Mouse (Mus musculus): ENCODE results near the gene Rpl3l.
"Not testable (repeated sequence)": the region's sequence is repeated elsewhere in the genome, so short reads cannot be mapped to it uniquely, and the experiment has no call there.

The Rpl3l gene

DNA sequence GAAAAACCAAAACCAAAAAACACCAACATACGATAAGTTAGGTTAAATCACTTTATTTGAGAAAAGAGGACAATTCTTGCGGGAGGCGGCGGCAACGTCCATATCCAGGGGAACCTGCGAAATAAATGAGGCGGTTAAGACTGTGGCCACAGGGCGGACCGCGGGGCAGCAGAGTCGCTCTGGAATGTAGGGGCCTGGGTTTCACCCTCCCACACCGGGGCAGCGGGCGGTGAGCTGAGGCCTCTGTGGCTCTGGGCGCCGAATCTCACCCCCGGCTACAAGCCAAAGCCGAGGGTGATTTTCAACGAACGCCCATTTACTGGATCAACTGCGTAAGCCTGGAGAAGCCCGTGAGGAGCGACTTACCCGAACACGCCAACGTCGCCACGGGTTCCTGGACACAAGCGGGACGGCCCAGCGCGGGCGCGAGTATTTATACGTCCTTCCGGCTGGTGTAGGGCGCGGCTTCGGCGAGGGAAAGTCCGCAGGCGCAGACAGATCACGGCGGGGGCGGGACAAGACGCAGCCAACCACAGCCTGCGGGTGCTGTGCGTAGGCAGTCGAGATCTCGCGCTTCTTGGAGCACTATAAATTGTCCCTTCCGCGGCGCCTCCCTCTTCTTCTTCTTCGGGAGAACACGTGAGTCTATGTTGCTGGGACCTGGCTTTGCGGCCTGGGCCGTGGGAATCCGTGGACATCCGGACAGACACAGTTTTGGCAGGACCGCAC, 8.0 kb upstream of the Rpl3l start:
- DNase-seq (ENCODE audit: extremely low spot score) = peak; percentile 98

DNA sequence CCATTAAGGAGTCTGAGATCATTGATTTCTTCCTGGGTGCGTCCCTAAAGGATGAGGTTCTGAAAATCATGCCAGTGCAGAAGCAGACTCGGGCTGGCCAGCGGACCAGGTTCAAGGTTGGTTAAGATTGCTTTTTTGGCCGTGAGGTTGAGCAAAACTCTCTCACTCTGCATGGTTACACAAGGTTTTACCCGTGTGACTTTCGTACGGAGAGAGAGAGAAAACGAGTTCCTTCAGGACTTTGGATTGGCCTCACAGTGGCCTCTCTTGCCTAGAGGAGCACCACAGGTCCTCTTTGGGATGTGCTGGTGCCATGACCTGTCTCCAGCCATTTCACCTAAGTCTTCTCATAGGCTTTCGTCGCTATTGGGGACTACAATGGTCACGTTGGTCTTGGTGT, 7.0 kb upstream of the Rpl3l start:
- DNase-seq (ENCODE audit: extremely low spot score) = not testable (repeated sequence)

DNA sequence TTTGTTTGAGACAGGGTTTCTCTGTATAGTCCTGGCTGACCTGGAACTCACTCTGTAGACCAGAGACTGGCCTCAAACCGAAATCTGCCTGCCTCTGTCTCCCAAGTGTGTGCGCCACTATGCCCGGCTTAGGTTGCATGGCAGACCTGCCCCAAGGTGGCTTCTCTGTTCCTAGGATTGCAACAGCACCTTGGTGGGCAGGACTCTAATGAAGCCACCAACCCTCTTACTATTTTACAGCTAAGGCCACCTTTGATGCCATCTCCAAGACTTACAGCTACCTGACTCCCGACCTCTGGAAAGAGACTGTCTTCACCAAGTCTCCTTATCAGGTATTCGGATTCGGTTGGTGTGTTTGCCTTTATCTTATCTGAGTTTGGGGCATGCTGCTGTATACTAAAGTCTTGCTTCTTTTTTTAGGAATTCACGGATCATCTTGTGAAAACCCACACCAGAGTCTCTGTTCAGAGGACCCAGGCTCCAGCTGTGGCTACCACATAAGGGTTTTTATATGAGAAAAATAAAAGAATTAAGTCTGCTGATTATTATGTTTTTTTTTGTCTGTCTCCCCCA, 6.2 kb upstream of the Rpl3l start:
- DNase-seq (ENCODE audit: extremely low spot score) = not testable (repeated sequence)

DNA sequence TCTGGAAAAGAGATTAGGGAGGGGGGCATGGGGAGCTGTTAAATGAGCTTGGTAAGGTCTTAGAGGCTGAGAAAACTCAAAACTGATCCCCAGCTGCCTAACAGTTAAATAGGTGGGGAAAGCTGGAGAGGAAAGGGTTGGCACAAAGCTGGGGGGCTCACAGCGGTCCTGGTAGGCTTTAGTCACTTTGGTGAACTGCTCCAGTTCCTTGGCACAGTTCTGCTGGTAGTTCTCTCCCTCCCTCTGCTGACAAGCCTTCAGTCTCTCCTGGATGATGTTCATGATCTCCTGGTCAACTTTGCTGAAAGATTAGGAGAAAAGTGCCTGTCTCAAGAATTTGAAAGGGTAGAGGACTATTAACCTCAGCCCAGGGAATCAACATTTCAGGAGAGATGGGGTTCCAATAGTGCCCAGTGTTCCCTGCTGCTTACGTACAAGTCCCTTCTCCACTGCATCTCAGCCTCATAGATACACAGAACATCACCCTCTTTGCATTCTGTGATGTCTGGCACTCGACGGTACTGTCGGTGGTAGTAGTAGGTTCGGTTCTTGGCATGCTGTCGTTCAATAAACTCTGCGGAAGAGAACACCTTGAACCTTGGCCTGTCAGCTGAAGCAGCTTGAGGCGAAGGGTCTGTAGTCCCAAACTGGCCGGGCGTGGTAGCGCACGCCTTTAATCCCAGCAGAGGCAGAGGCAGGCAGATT, 5.2 kb upstream of the Rpl3l start:
- peak; percentile 57 for DNase-seq (ENCODE audit: extremely low spot score)

DNA sequence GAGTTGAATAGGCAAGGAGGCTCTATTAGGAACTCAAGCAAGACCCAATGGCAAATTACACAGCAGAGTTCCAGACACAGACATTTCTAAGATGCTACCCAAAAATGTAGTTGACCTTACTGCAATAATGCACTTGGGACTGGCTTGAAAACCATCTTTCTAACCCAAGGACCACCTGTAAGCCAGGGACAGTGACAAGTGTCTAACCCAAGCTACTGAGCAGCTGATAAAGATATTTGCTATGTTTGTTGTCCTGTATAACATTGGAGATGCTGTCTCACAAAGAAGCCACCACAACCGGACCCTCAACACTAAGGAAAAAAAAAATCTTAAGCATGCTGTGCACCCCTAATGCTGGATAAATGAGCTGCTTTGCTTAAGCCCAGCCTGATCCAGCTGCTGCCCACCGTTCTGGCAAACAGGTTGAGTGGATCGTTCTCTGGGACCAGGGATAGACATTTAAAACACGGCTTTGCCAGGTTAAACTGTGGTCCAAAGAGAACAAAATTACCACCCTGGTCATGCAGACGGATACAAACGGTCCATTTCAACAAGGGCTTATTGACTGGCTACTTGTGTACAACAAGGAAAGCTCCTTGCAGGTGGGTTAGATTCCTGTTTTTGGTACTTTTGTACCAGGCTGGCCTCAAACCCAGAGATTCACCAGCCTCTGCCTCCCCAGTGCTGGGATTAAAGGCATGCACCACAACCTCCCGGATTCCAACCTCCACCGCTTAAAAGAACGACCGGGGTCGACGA, 4.3 kb upstream of the Rpl3l start:
- DNase-seq (ENCODE audit: extremely low spot score) = peak; percentile 51

DNA sequence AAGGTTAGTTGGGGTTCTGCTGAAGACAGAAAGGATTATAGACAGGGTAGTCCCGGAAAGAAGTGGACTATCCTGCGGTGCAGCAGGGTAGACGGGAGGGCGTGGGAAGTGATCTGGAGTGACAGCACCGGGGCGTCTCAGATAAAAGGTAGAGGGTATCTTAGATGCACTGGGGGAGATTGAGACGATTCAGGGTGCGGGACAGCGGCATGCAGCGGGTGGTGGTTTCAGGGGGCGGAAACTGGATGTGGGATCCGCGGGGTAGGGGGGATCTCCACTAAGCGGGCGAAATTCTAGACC, 3.8 kb upstream of the Rpl3l start:
- DNase-seq (ENCODE audit: extremely low spot score) = no peak

DNA sequence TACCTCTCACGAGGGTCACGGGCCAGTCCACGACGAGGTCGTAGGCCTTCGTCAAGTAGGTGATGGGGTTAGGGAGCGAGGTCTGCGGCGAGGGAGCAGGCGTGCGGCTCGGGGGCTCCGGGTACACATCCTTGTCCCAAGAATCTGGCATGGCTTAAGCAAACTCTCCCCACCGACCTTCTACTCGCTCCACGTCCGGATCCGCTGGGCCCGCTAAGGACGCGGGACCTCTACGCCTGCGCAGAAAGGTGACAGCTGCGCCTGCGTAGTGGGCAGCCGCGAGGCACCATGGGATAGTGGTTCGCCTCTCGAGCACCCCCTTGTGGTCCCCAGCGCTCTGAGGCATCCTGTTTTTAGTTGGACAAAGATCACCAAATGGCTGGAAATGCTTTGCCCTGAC, 3.4 kb upstream of the Rpl3l start, which contains the start of gene Ndufb10:
TSS of gene Ndufb10 (minus strand) at position 295 of the 400 bp plus-strand sequence.
- DNase-seq (ENCODE audit: extremely low spot score) = peak; percentile 96

DNA sequence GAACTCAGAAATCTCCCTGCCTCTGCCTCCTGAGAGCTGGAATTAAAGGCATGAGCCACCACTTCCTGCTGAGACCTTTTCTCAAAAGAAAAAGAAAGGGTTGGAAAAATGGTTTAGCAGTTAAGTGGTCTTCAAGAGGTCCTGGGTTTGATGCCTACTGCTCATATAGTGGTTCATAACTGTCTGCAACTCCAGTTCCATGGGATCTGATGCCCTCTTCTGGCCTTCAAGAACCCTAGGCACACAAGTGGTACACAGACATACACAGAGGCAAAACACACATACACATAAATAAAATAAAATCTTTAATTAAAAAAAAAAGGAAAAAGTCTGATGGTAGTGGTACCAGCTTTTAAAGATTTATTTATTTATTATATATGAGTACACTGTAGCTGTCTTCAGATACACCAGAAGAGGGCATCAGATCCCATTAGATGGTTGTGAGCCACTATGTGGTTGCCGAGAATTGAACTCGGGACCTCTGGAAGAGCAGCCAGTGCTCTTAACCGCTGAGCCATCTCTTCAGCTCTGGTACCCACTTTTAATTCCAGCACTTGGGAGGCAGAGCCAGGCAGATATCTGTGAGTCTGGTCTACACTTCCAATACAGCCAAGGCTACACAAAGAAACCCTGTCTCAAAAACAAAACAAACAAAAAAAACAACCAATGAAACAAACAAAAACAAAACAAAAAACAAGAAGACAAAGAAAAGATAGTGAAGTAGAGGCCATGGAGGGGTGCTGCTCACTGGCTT, 1.8 kb upstream of the Rpl3l start:
- DNase-seq (ENCODE audit: extremely low spot score) = no peak

DNA sequence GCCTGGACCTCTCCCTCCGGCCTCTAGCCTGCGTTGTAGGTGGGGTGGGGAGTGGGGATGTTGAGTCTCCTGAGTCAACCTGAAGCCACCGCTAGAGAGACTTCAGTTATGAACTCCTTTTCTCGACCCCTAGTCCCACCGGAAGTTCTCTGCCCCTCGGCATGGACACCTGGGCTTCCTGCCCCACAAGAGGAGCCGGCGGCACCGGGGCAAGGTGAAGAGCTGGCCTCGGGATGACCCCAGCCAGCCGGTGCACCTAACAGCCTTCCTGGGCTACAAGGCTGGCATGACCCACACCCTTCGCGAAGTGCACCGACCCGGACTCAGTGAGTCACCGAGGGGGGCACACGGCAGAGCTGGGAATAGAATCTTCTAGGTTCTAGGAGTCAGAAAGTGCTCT, 564 bp downstream of the Rpl3l start:
- DNase-seq (ENCODE audit: extremely low spot score) = no peak

DNA sequence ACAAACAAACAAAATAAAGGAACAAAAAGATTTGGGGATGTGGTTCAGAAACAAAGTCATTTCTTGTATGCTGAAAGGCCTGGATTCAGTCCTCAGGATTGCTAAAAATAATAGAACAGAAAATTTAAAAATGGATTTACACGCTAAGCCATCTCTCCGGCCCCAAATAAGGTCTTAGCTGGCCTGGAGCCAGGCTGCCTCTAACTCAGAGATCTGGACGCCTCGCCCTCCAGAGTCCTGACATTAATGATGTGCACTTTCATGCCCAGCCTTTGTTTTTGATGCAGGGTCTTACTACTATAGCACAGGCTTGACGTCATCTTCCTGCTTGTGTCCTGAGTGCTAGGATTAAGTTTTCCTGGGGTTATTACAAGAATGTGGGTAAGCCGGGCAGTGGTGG, 1.4 kb downstream of the Rpl3l start:
- DNase-seq (ENCODE audit: extremely low spot score) = no peak

DNA sequence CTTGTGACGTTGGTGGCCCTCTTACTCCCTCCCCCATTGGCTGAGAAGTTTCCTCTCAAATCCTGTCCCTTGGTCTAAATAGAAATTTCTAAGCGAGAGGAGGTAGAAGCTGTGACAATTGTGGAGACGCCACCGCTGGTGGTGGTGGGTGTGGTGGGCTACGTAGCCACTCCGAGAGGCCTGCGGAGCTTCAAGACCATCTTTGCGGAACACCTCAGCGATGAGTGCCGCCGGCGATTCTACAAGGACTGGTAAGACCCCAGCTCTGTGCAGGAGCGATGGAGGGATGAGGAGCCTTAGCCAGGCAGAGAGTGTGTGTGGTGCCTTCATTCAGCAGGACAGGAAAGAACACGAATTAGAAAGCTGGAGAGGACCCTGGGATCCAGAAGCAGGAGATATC, 3.2 kb downstream of the Rpl3l start:
- DNase-seq (ENCODE audit: extremely low spot score) = no peak

DNA sequence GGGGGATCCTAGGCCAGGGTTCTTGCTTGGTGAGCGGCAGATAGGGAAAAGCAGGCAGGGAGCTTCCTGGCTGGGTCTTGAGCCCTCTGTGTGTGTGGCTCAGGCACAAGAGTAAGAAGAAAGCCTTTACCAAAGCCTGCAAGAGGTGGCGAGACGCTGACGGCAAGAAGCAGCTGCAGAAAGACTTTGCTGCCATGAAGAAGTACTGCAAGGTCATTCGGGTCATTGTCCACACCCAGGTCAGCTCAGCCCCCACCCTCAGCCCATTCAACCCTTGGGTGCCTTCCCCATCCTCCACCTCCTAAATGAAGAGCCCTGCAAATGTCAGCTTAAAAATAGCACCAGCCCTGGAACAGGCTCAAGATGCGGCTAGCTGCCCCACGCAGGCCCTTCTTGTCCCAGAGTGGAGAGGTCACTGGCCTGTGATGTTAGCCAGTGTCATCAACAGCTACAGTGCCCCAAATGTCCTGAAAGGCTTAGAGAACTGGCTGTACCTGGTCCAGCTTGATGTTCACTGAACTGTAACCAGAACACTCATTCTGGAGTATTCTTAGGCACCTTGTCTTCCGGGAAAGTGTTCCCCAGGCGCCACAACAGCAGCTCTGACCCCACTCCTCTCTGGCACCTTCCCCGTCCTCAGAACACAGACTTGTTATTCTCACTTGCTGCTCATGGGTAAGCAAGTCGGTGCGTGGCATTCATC, 4.8 kb downstream of the Rpl3l start:
- DNase-seq (ENCODE audit: extremely low spot score) = no peak

DNA sequence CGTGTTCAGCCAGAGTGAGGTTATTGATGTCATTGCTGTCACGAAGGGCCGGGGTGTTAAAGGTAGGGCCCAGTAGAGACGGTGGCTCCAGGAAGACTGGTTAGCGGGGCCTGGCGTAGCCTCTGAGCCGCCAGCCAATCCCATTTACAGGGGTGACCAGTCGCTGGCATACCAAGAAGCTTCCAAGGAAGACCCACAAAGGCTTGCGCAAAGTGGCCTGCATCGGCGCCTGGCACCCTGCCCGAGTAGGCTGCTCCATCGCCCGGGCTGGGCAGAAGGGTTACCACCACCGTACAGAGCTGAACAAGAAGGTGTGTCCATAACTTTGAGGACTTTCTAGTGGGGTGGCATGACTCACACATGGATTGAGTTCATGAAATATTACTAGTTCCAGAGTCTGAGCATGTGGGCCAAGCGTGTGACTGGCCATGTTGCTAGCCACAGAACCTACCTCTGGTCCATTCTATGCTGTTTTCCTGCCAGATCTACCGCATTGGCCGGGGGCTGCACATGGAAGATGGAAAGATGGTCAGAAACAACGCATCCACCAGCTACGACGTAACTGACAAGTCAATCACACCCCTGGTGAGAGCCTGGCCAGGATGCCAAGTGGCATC, 5.9 kb downstream of the Rpl3l start:
- DNase-seq (ENCODE audit: extremely low spot score) = no peak

DNA sequence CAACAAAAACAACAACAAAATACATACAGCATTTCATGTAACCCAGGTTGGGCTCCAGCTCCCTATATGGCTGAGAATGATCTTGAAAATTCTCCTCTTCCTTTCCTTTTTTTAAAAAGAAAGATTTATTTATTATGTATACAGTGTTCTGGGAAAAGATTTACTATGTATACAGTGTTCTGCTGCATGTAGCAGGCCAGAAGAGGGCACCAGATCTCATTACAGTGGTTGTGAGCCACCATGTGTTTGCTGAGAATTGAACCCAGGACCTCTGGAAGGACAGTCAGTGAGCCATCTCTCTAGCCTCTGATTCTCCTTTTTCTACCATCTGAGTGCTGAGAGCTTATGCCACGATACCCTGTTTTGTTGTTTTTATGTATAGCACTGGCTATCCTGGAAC, 6.9 kb downstream of the Rpl3l start:
- DNase-seq (ENCODE audit: extremely low spot score) = no peak

DNA sequence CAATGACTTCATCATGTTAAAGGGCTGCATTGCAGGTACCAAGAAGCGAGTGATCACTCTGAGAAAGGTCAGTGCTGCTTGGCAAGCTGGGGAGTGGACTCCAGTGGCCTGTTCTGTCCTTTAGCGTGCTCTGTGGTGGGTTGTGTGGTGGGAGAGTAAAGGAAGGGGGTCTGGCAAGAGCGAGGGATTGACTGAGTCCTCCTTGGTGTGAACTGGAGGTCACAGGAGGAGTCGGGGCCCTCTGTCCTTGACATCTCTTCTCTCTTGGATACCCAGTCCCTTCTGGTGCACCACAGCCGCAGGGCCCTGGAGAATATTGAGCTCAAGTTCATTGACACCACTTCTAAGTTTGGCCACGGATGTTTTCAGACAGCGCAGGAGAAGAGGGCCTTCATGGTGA, 7.8 kb downstream of the Rpl3l start:
- no peak for DNase-seq (ENCODE audit: extremely low spot score)

DNA sequence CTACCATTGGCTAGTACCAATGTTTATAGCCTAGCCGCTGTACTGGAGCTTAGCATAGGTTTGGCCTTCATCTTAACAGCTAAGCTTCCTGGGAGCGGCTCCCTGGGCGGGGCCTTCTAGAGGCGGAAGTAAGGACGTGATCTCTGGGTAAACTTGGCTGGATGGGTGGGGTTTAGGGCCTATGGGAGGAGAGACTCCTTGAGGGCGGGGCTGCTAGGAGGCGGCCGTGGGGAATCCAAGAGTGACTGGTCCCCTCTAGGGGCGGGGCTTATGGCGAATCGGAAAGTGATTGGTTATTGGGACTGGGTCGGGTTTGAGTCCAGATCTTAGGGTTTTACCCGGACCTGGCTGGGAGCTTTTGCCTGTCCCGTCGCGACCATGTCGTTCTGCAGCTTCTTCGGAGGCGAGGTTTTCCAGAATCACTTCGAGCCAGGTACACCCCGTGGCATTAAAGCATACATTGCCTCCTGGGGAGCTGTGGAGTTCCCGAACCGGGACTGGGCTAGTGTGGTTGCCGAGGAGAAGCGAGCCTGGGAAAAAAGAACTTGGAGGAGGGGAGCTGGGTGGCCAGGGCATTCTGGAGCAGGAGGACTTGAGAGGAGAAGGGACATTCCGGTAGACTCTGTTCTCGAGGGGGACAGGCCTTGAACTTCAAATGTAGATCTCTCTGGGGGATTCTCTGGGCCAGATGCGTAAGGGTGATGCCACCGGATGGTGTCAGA, 8.9 kb downstream of the Rpl3l start, which contains the start of gene Msrb1:
TSS of gene Msrb1 (plus strand) at position 313 of the 722 bp plus-strand sequence.
- DNase-seq (ENCODE audit: extremely low spot score) = peak; percentile 96

DNA sequence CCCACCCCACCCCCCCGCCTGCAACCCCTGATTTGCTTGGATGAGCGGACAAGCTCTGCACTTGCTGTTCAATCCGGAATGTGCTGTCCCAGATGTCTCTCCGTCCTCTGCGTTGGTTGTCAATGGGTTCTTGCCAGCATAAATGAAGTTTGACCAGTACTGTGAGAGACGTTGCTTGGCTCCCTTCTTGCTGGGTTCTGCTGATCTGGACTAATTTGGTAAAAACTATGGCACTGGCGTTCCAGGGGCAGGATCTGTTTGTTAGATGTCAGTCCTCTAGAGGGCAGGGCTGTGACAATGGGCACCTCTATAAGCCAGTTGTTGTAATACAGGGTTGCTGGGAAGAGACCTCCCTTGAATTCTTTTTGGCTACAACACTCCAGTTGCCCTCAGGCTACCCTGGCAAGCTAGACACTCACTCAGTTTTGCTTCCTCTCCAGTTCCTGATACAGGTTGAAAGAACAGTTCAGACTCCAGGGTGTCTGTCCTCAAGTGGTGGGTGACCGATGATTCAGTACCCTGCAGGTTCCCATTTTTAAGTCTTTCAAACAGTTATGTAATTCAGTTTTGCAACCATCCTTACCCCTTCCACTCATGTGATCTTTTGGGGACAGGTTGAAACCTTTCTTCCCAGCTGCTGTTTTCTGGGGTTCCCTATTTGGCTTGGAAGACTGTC, 9.7 kb downstream of the Rpl3l start:
- DNase-seq (ENCODE audit: extremely low spot score) = no peak

DNA sequence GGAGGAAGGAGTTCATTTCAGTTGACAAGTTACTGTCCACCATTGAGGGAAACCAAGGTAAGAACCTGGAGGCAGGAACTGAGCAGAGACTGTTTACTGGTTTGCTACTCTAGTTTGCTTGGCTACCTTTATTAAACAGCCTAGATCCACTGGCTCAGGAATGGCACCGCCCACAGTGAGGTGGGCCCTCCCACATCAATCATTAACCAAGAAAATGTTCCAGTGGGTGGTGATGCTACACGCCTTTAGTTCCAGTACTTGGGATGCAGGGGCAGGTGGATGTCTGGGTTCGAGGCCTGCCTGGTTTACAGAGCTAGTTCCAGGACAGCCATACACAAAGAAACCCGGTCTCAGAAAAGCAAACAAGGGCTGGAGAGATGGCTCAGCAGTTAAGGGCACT, 10.6 kb downstream of the Rpl3l start:
- no peak for DNase-seq (ENCODE audit: extremely low spot score)

DNA sequence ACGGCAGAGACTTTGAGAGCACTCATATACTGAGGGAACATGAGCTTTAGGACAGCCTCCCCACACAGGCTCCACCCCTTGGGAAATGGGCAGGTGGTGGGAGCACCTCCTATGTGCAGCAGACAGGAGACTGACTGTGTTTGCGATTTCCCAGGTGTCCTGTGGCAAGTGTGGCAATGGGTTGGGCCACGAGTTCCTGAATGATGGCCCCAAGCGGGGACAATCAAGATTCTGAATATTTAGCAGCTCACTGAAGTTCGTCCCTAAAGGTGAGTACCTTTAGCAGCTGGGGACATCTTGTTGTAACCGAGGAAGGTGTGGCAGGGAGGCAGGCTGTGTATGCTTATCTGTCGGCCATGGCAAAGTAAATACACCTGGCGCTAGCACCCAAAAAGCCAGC, 12.3 kb downstream of the Rpl3l start:
- DNase-seq (ENCODE audit: extremely low spot score) = no peak

All from embryo, embryonic 9.5 days (tissue).